Mouse (Mus musculus): ENCODE data around the gene Adap1. TPM values are rescaled to one million over a fixed set of nuclear protein-coding genes. Genes with fewer than 3 reads are reported as not detected.

The Adap1 gene
- polyA plus RNA-seq, 1 experiment from 2014 or later: 0.63 TPM

- Histone ChIP-seq H3K9me3 (no peaks in the 10 kb centered on the region), H3K4me3 (no peak overlapping the region), H3K9ac (no peak overlapping the region), H3K36me3 (no peaks in the 10 kb centered on the region), H3K27ac (no peak overlapping the region), H3K4me1 (no peaks in the 10 kb centered on the region), H3K27me3 (no peaks in the 10 kb centered on the region), H3K4me2 (no peak overlapping the region)
- ATAC-seq (ENCODE audit: insufficient number of reproducible peaks, insufficient read depth, low FRiP score, low TSS enrichment, low read depth): 0 out of 2 replicates have a peak, but pooled peaks have one; percentile 15
- WGBS: 78% methylated on average over 6 of the region's 6 CpGs
Observed at GRCm38 (mm10) chr5:139291811-139292560, 33.4 kb downstream of the Adap1 start.

GRCm38 (mm10) chr5:139290467-139291259, 34.8 kb downstream of the Adap1 start:
- Histone ChIP-seq H3K9me3 (no peaks in the 10 kb centered on the region), H3K9ac (no peak overlapping the region), H3K27me3 (no peaks in the 10 kb centered on the region), H3K4me1 (no peaks in the 10 kb centered on the region), H3K36me3 (no peaks in the 10 kb centered on the region), H3K4me3 (no peak overlapping the region), H3K4me2 (no peak overlapping the region), H3K27ac (no peak overlapping the region)
- WGBS: 78% methylated on average over 12 of the region's 12 CpGs
- no peak for ATAC-seq (ENCODE audit: insufficient number of reproducible peaks, insufficient read depth, low FRiP score, low TSS enrichment, low read depth)

DNA sequence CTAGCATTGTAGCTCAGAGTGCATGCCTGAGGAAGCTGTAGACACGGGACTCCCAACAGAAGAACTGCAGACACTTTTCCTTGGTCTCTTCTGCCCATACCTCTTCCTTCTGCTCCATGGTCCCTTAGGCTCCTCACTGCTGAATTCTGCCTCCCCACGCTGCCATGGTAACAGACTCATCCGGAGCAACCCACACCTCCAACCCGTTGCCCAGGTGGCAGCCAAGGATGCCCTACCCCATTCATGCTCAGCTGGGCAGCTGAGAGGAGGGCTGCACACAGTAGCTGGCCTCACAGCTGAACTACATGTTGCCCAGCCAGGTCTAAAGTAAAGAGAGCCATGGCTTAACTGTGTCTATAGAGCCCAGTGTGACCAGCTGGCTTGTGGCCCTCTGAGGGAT, 36.8 kb downstream of the Adap1 start:
- Histone ChIP-seq H3K36me3 (no peaks in the 10 kb centered on the region), H3K9ac (no peak overlapping the region), H3K4me2 (no peak overlapping the region), H3K9me3 (no peaks in the 10 kb centered on the region), H3K4me3 (no peak overlapping the region), H3K27me3 (no peaks in the 10 kb centered on the region), H3K27ac (no peak overlapping the region), H3K4me1 (no peaks in the 10 kb centered on the region)
- 76% methylated on average over 4 of the region's 4 CpGs for WGBS
- no peak for ATAC-seq (ENCODE audit: insufficient number of reproducible peaks, insufficient read depth, low FRiP score, low TSS enrichment, low read depth)

GRCm38 (mm10) chr5:139287787-139288186, 37.6 kb downstream of the Adap1 start:
- 81% methylated on average over 4 of the region's 4 CpGs for WGBS
- H3K27me3 ChIP-seq: no peaks in the 10 kb centered on the region
- no peak overlapping the region for H3K4me2 ChIP-seq
- no peaks in the 10 kb centered on the region for H3K36me3 ChIP-seq
- no peak overlapping the region for H3K9ac ChIP-seq
- no peak for ATAC-seq (ENCODE audit: insufficient number of reproducible peaks, insufficient read depth, low FRiP score, low TSS enrichment, low read depth)
- no peak overlapping the region for H3K27ac ChIP-seq
- no peaks in the 10 kb centered on the region for H3K4me1 ChIP-seq
- H3K4me3 ChIP-seq: no peak overlapping the region
- no peaks in the 10 kb centered on the region for H3K9me3 ChIP-seq

DNA sequence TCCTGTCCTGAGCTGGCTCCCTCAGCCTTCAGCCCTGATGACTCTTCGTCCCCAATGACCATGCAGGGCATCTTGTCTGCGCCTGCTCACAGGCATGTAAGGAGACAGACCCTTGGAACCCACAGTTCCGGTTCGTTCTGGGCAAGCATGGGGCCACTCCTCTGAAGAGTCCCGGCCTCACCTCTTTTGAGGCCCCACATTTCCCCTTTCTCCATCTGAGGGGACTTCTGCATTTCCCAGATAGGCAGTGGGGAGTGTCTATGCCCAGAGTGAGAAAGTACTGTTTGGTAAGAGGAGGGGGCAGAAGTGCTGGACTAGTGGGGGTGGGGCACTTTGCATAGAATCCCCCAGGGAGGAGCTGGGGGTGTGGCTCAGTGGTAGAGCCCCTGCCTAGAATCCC, 38.3 kb downstream of the Adap1 start:
- no peak for ATAC-seq (ENCODE audit: insufficient number of reproducible peaks, insufficient read depth, low FRiP score, low TSS enrichment, low read depth)
- Histone ChIP-seq H3K4me1 (no peaks in the 10 kb centered on the region), H3K9ac (no peak overlapping the region), H3K27me3 (no peaks in the 10 kb centered on the region), H3K4me3 (no peak overlapping the region), H3K36me3 (no peaks in the 10 kb centered on the region), H3K27ac (no peak overlapping the region), H3K9me3 (no peaks in the 10 kb centered on the region), H3K4me2 (no peak overlapping the region)
- WGBS: 77% methylated on average over 5 of the region's 5 CpGs

DNA sequence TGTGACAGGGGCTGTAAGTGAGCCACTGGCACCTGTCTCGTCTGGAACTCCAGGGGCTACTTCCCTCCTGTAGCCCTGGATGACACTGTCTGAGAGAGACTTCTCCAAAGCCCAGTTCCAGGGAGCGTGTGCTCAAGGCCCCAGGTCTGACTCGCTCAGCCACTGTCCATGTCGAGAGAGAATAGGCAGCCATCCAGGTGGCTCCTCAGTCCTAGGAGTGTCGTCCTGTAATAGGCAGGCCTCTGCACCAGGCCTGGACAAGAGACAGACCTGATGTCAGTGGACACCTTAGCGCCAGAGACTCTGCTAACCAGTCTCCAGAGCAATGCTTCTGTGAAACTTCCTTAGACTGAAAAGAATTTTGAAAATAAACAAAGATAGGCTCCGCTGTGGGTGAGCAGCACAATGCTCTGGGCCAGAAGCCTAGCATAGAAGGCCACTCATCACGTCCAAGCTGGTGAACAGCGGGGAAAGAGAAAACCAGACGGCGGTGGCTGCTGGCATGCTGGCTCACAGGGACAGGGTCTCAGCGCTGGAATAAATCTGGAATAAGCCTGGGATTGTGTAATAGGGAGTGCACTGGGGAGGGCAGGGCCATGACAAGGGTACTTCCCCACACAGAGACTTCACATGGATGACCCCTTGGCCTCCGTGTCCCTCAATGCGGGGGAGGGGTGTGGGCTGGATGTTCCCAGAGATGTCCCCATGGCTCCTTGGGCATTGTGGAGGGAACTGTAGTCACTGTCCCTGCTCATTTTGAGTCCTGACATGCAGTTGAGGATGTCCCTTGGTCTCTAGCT, 39.1 kb downstream of the Adap1 start:
- no peaks in the 10 kb centered on the region for H3K27me3 ChIP-seq
- H3K4me2 ChIP-seq: no peak overlapping the region
- no peaks in the 10 kb centered on the region for H3K36me3 ChIP-seq
- no peak for ATAC-seq (ENCODE audit: insufficient number of reproducible peaks, insufficient read depth, low FRiP score, low TSS enrichment, low read depth)
- H3K4me3 ChIP-seq: no peak overlapping the region
- no peaks in the 10 kb centered on the region for H3K9me3 ChIP-seq
- no peak overlapping the region for H3K9ac ChIP-seq
- WGBS: 68% methylated on average over 14 of the region's 14 CpGs
- no peak overlapping the region for H3K27ac ChIP-seq
- peaks cover 3% of the 10 kb centered on the region; the same call in 1 of the 2 replicates for H3K4me1 ChIP-seq

GRCm38 (mm10) chr5:139285383-139286067, 39.9 kb downstream of the Adap1 start:
- Histone ChIP-seq H3K9me3 (no peaks in the 10 kb centered on the region), H3K4me3 (no peak overlapping the region), H3K36me3 (no peaks in the 10 kb centered on the region), H3K9ac (no peak overlapping the region), H3K27ac (no peak overlapping the region), H3K4me2 (no peak overlapping the region), H3K4me1 (peaks cover 3% of the 10 kb centered on the region; the same call in 1 of the 2 replicates), H3K27me3 (no peaks in the 10 kb centered on the region)
- ATAC-seq (ENCODE audit: insufficient number of reproducible peaks, insufficient read depth, low FRiP score, low TSS enrichment, low read depth): no peak
- 43% methylated on average over 8 of the region's 8 CpGs for WGBS

- Histone ChIP-seq H3K27me3 (no peaks in the 10 kb centered on the region), H3K4me3 (no peak overlapping the region), H3K9me3 (no peaks in the 10 kb centered on the region), H3K27ac (no peak overlapping the region), H3K4me2 (no peak overlapping the region), H3K36me3 (no peaks in the 10 kb centered on the region), H3K4me1 (peaks cover 3% of the 10 kb centered on the region; the same call in 1 of the 2 replicates), H3K9ac (no peak overlapping the region)
- 93% methylated on average over 14 of the region's 14 CpGs for WGBS
- ATAC-seq (ENCODE audit: insufficient number of reproducible peaks, insufficient read depth, low FRiP score, low TSS enrichment, low read depth): no peak
Observed at GRCm38 (mm10) chr5:139283460-139284180, 41.8 kb downstream of the Adap1 start.

DNA sequence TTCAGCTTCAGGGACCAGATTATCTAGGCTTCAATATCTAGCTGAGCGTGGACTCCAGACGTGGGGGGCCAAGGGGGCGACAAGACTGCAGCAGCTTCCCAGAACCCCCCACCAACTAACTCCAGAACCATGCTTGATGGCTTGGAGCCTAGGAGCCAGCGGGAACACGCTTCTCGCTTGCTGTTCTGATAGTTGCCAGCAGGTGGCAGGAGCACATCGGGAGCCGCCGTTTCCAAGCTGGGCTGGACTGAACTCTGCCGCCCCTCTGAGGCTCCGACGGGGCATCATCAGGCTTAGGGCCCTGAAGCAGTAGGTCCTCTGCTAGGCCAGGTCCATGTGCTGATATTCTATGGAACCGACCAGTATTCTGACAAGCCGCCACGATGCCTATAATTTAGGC, 43.2 kb downstream of the Adap1 start:
- 5% methylated on average over 15 of the region's 15 CpGs for WGBS
- Histone ChIP-seq H3K36me3 (no peaks in the 10 kb centered on the region), H3K9me3 (no peaks in the 10 kb centered on the region), H3K27ac (no peak overlapping the region), H3K4me1 (peaks cover 3% of the 10 kb centered on the region; the same call in 1 of the 2 replicates), H3K4me3 (no peak overlapping the region), H3K9ac (no peak overlapping the region), H3K4me2 (no peak overlapping the region; the same call in 1 of the 2 replicates), H3K27me3 (no peaks in the 10 kb centered on the region)
- 0 out of 2 replicates have a peak, but pooled peaks have one; percentile 34 for ATAC-seq (ENCODE audit: insufficient number of reproducible peaks, insufficient read depth, low FRiP score, low TSS enrichment, low read depth)

DNA sequence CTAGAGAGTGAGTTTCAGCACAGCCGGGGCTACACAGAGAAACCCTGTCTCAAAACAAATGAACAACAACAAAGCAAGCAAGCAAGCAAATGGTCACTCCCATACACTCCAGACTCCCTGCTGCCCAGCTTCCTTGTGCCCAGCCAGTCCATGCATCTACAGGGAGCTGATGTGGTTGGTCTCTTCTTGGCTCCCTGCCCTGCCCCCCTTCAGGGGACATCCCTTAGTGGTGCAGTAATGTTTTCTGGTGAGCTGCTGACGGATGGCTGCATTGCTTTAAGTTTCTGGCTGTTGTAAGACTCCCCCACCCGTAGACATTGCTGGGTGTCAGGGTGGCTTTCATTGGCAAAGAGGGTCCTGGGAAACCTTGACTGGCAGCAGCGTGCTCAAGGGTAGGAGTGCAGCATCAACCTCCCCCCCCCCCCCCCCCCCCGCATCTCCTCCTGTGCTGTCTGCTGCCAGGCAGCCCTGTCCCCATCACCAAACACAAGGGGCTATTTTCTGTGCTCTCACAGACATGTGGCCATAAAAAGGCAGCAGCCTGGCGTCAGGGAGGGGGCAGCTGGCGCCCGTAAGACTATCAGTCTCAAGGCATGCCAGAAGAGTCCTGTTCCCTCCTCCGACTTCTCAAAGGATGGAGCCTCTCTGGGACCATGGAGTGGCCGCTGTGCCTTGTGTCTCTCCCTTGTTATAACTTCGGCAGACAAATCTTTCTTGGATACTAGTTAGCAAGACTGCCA, 43.9 kb downstream of the Adap1 start:
- Histone ChIP-seq H3K27me3 (no peaks in the 10 kb centered on the region), H3K27ac (no peak overlapping the region), H3K4me3 (no peak overlapping the region), H3K9ac (no peak overlapping the region), H3K4me2 (no peak overlapping the region), H3K9me3 (no peaks in the 10 kb centered on the region), H3K4me1 (peaks cover 3% of the 10 kb centered on the region; the same call in 1 of the 2 replicates), H3K36me3 (no peaks in the 10 kb centered on the region)
- ATAC-seq (ENCODE audit: insufficient number of reproducible peaks, insufficient read depth, low FRiP score, low TSS enrichment, low read depth): no peak
- 57% methylated on average over 10 of the region's 11 CpGs for WGBS

All from embryonic facial prominence, embryonic 13.5 days (tissue).